Mouse (Mus musculus): ENCODE data around the gene Il21r.

The Il21r gene

GRCm38 (mm10) chr7:125603185-125603631 lies at the start of gene Il21r:
TSS of gene Il21r (plus strand) at chr7:125603429.
- no peak for DNase-seq

GRCm38 (mm10) chr7:125553653-125554428 lies 49.4 kb upstream of the Il21r start:
- no peak for DNase-seq

- DNase-seq = no peak
These were observed 48.6 kb upstream of the Il21r start for GRCm38 (mm10) chr7:125554456-125555114.

GRCm38 (mm10) chr7:125555351-125555872 lies 47.8 kb upstream of the Il21r start:
- DNase-seq = no peak

- DNase-seq = no peak
These were observed 47.1 kb upstream of the Il21r start for GRCm38 (mm10) chr7:125556096-125556495.

- no peak for DNase-seq
These were observed 46.4 kb upstream of the Il21r start for GRCm38 (mm10) chr7:125556865-125557264.

GRCm38 (mm10) chr7:125558401-125558945 lies 44.8 kb upstream of the Il21r start:
- no peak for DNase-seq

GRCm38 (mm10) chr7:125558997-125559396 lies 44.2 kb upstream of the Il21r start:
- no peak for DNase-seq

- DNase-seq = no peak
These were observed 43.7 kb upstream of the Il21r start for GRCm38 (mm10) chr7:125559537-125559936.

- peak; percentile 60 for DNase-seq
These were observed 43.0 kb upstream of the Il21r start for GRCm38 (mm10) chr7:125560146-125560785.

- peak; percentile 85 for DNase-seq
These were observed 42.0 kb upstream of the Il21r start for GRCm38 (mm10) chr7:125561085-125561690.

GRCm38 (mm10) chr7:125562413-125562812 lies 40.8 kb upstream of the Il21r start:
- no peak for DNase-seq

GRCm38 (mm10) chr7:125563093-125563492 lies 40.1 kb upstream of the Il21r start:
- no peak for DNase-seq

- no peak for DNase-seq
These were observed 38.8 kb upstream of the Il21r start for GRCm38 (mm10) chr7:125564316-125565024.

- DNase-seq = no peak
These were observed 37.5 kb upstream of the Il21r start for GRCm38 (mm10) chr7:125565516-125566285.

GRCm38 (mm10) chr7:125566420-125566819 lies 36.8 kb upstream of the Il21r start:
- DNase-seq = no peak

GRCm38 (mm10) chr7:125568888-125569287 lies 34.3 kb upstream of the Il21r start:
- DNase-seq = no peak

- DNase-seq = no peak
These were observed 31.3 kb upstream of the Il21r start for GRCm38 (mm10) chr7:125571891-125572290.

GRCm38 (mm10) chr7:125572737-125573136 lies 30.5 kb upstream of the Il21r start:
- no peak for DNase-seq

- DNase-seq = no peak
These were observed 29.4 kb upstream of the Il21r start for GRCm38 (mm10) chr7:125573849-125574248.

GRCm38 (mm10) chr7:125574832-125575231 lies 28.4 kb upstream of the Il21r start:
- DNase-seq = no peak
